Mouse (Mus musculus): ENCODE data around the gene Agap2. TPM values are rescaled to one million over a fixed set of nuclear protein-coding genes. Genes with fewer than 3 reads are reported as not detected.

Gene Agap2
- 2.5 and 3.6 TPM in 2 replicates for polyA plus RNA-seq (2015; fragmentation: Nextera tagmentation; extraction: Ambion mirVana)

DNA sequence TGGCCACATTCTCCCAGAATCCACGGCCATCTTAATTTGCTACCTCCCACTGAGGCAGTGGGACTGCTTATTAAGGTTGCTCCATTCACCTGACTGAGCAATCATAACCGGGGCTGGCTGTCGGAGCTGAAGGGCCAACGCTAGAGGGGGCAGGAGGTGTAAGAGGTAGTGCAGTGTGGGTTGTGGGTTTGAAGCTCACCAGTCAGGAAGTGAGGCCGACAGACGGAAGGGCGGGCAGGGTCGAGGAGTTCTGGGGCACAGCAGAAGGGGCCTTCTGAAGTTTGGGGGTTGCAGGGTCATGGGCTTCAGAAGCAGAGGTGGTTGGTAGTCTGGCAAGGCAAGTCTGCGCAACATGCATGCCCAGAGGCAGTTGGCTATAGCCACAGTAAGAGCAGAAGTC is at the start of gene Agap2:
TSS of gene Agap2 (plus strand) at position 205 of the 400 bp plus-strand sequence.

DNA sequence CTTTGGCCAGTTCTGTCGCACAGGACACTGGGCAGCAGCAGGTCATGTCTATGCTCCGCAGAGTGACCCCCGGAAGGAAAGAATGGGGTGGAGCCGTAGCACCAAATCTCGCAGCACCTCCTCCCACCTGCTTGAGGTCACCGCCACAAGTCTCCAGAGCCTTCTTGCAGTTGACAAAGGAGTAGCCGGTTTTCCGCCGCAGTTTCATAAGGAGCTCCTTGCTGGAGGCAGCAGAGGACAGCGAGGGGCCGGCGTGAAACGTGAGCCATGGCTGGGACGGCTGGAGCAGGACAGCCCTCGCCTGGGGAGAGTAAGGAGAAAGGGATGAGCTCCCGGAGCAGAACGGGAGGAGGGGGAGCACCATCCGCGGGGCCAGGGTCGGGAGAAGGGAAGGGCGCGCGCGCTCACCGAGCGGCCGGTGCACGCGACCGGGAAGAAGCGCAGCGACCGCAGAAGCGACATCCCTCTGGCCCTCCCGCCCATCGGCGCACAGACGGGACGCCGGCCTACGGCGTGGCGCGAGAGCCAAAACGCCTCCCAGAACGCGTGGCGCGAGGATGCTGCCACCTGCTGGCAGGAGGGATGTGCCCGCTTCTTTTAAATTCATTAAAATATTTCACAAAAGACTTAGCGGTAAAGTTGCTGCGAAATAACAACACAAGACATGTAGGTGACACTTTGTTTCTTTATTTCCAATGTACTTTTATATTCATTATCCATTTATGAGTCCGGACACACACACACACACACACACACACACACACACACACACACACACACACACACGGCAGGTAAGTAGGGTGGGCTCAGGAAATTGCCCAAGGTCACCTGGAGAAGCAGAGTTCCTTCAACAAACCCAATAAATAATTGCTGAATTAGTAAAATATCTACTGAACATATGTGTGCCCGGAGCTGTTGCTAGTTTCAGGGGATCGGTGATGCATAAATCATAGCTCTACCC is 44.5 kb upstream of the Agap2 start, which contains the start of gene Tsfm:
TSS of gene Tsfm (minus strand) at position 505 of the 961 bp plus-strand sequence.

DNA sequence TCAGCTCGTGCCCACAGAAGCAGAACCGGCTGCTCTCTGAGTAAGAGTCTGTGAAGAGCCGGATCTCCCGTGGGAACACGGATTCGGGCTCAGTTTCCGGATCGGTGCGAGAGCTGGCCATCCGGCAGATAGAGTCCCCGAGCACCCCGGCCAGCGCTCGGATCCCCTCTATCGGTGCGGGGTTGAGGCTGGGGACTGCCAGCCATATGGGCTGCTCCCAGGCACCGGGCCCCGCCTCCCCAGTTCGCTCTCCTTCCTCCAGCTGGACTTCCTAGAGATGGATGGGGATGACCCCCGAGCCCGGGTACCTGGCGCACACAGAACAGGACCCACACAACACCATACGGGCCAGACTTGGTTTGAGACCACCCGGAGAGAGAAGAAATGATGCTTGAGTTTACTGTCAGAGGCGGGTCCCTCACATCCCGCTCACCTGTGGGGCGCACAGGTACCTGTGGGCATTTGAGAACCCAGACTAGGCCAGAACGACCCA is 33.8 kb upstream of the Agap2 start, which contains the start of the genes Mettl1 and Eef1akmt3:
TSS of gene Mettl1 (plus strand) at position 141 of the 493 bp plus-strand sequence.
TSS of gene Eef1akmt3 (minus strand) at position 240 of the 493 bp plus-strand sequence.

DNA sequence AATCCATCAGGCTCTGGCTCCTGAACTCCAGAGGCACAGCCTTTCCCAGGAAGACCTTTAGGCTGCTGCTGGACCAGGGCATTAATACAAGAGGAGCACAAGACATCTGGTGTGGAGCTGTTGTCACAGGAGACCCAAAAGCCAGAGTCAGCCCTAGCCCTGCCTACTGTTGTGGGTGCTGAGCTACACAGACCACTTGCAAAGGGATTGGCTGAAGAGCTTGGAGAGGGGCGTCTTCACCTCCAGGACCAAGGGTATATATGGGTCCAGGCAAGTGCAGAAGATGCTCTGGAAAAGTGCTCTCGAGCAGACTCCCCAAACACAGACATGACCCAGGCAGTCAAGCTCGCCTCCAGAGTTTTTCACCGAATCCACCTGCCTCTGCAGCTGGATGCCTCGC is 27.1 kb upstream of the Agap2 start, which contains the start of gene Cyp27b1:
TSS of gene Cyp27b1 (plus strand) at position 297 of the 400 bp plus-strand sequence.

DNA sequence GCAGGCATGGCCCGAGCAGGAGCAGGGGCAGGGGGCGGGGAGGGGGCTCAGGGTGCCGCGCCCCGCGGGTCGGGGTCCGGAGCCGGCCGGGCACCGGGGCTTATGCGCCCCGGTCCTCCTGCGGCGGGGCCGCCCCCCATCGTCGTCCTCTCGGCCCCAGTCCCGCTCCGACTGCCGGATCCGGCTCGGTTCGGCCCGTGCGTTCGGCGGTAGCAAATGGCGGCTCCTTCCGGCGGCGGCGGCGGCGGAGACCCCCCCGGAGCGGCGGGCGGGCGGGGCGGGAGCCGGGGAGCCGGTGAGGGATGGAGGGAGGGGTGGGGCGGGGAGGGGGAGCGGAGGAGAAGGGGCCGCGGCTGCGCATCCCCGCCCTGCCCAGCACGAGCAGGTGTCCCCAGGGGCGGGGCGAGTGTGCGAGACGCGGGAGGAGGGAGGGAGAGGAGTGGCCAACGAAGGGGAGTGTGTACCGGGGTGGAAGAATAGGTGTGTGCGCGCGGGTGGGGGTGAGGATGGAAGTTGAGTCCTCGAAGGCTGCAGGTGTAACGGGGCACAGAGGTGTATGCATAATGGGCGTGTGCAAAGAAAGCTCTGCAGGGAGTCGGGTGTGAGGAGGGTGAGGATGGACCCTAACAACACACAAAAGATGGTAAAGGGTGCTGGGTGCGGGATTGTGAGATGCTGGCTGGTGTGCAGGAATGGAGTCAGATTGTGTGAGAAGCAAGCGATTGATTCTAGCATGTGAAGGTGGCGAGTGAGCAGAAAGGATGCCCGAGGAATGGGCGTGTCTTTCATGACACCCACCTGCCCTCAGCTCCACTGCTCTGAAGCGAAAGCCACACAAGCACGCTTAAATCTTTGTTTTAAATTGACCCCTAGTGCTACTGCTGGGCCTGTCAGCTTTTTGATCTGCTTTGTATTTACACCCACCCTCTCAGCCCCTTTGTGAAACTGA is 14.8 kb upstream of the Agap2 start, which contains the start of gene March9:
TSS of gene March9 (minus strand) at position 217 of the 949 bp plus-strand sequence.

DNA sequence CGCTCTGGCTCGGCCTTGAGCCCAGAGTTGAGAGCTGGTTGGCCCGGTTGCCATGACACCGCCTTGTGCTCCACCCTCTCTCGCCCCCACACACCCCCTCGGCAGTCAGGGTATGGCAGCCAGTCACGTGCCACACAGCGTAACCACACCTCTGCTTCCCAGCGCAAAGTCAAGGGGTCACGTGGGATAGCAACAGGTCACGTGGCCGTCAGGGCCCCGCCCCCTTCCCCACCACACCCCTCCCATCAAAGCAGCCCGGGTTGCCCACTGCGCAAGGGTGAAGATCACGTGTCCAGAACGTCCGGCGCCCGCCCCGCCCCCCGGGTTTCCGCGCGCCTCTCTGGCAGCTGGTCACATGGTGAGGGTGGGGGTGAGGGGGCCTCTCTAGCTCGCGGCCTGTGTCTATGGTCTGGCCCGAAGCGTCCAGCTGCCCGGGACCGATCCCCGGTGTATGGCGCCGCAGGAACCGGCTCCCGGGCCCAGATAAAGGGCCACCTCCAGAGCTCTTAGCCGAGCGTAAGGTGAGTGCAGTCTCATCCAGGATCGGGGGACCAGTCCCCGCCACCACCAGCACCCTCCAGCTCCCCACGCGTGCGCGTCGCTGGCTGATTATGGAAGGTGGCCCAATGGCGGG is 11.7 kb upstream of the Agap2 start, which contains the start of gene Cdk4:
TSS of gene Cdk4 (plus strand) at position 296 of the 634 bp plus-strand sequence.

DNA sequence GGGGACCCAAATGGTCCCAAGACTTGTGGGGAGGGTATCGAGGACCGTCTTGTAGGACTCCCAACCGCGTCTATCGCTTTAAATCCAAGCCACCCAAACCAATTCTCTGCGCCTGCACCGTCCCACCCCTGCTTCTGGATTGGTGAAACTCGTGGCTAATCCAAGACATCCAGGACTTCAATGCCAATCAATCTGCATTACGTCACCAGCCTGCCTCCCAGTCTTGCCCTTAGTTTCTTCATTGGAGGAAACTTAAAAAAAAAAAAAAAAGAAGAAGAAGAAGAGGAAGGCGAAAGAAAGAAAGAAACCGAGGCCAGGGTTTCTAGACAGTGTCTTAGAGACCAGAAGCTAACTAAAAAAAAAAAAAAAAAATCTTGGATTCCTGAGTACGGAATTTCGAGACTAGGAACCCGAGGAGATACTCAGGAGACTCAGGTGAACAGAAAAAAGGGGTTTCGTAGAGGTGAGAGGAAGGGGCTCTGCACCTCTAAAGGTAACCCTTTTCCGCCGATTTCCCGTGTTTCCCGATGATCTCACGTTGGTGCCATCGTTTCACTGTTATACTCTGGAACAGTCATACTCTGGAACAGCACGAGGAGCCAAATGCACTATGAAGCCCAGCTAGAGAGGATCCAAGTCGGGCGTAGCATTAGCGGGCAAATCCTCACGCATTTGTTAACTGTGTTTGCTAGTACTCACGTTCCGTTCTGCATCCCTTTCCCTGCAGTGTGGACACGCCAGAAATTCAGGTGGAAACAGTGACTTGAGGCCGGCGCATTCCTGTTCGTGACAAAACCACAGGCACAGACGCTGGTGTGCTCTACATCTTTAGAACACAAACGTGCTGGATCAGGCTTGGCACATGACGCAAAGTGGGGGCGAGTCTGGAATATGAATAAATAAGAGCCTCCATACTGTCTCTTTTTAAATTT is 4.6 kb upstream of the Agap2 start, which contains the start of gene Tspan31:
TSS of gene Tspan31 (minus strand) at position 75 of the 932 bp plus-strand sequence.

DNA sequence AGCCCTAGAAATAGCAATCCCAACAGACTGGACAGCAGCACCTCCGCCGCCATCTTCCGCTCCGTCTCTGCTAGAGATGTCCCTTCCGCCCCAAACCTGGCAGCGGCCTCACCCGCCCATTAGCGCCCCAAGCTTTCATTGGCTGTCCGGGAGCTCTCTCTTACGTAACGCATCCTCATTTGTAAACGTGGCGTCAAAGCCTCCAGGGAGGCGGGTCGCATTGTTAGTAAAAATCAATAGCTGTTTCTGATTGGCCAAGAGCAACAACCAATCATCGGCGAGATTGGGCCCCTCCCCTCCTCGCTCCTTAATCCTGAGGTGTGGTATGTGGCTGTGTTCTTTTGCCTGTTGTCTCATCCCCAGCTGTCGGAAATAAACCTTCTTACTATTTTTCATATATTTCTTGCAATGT is 46.0 kb downstream of the Agap2 start, which contains the start of gene Os9:
TSS of gene Os9 (minus strand) at position 66 of the 412 bp plus-strand sequence.

Other genes with a start within 250 kb of the Agap2 start
- gene Atp23, start 173.9 kb upstream of the Agap2 start, polyA plus RNA-seq (2015; fragmentation: Nextera tagmentation; extraction: Ambion mirVana): 9.9 and 10.0 TPM in 2 replicates
- 29.4 and 36.8 TPM in 2 replicates for gene Ctdsp2, start 96.6 kb upstream of the Agap2 start, polyA plus RNA-seq (2015; fragmentation: Nextera tagmentation; extraction: Ambion mirVana)
- 0.08 and 0.22 TPM in 2 replicates for gene Avil, start 74.6 kb upstream of the Agap2 start, polyA plus RNA-seq (2015; fragmentation: Nextera tagmentation; extraction: Ambion mirVana)
- gene Tsfm, start 44.4 kb upstream of the Agap2 start, polyA plus RNA-seq (2015; fragmentation: Nextera tagmentation; extraction: Ambion mirVana): 53.2 and 54.6 TPM in 2 replicates
- 30.3 and 30.7 TPM in 2 replicates for gene Mettl1, start 33.9 kb upstream of the Agap2 start, polyA plus RNA-seq (2015; fragmentation: Nextera tagmentation; extraction: Ambion mirVana)
- 0.10 and 0.16 TPM in 2 replicates for gene Eef1akmt3, start 33.8 kb upstream of the Agap2 start, polyA plus RNA-seq (2015; fragmentation: Nextera tagmentation; extraction: Ambion mirVana)
- not detected in 2 replicates for gene Cyp27b1, start 27.0 kb upstream of the Agap2 start, polyA plus RNA-seq (2015; fragmentation: Nextera tagmentation; extraction: Ambion mirVana)
- 0.08 and 0.11 TPM in 2 replicates for gene March9, start 15.1 kb upstream of the Agap2 start, polyA plus RNA-seq (2015; fragmentation: Nextera tagmentation; extraction: Ambion mirVana)
- gene Cdk4, start 11.8 kb upstream of the Agap2 start, polyA plus RNA-seq (2015; fragmentation: Nextera tagmentation; extraction: Ambion mirVana): 558 and 561 TPM in 2 replicates
- gene Tspan31, start 5.0 kb upstream of the Agap2 start, polyA plus RNA-seq (2015; fragmentation: Nextera tagmentation; extraction: Ambion mirVana): 37.4 and 47.0 TPM in 2 replicates
- 47.0 and 54.4 TPM in 2 replicates for gene Os9, start 45.8 kb downstream of the Agap2 start, polyA plus RNA-seq (2015; fragmentation: Nextera tagmentation; extraction: Ambion mirVana)
- gene B4galnt1, start 89.9 kb downstream of the Agap2 start, polyA plus RNA-seq (2015; fragmentation: Nextera tagmentation; extraction: Ambion mirVana): 22.9 and 24.8 TPM in 2 replicates
- 1.5 and 1.6 TPM in 2 replicates for gene Slc26a10, start 105.4 kb downstream of the Agap2 start, polyA plus RNA-seq (2015; fragmentation: Nextera tagmentation; extraction: Ambion mirVana)
- 13.1 and 17.5 TPM in 2 replicates for gene Arhgef25, start 114.8 kb downstream of the Agap2 start, polyA plus RNA-seq (2015; fragmentation: Nextera tagmentation; extraction: Ambion mirVana)
- 36.1 and 42.7 TPM in 2 replicates for gene Dtx3, start 120.4 kb downstream of the Agap2 start, polyA plus RNA-seq (2015; fragmentation: Nextera tagmentation; extraction: Ambion mirVana)
- 41.4 and 44.1 TPM in 2 replicates for gene Pip4k2c, start 136.3 kb downstream of the Agap2 start, polyA plus RNA-seq (2015; fragmentation: Nextera tagmentation; extraction: Ambion mirVana)
- 0.06 and 0.15 TPM in 2 replicates for gene Kif5a, start 188.1 kb downstream of the Agap2 start, polyA plus RNA-seq (2015; fragmentation: Nextera tagmentation; extraction: Ambion mirVana)
- gene Dctn2, start 191.1 kb downstream of the Agap2 start, polyA plus RNA-seq (2015; fragmentation: Nextera tagmentation; extraction: Ambion mirVana): 94.5 and 104 TPM in 2 replicates
- 11.7 and 14.1 TPM in 2 replicates for gene Mbd6, start 213.7 kb downstream of the Agap2 start, polyA plus RNA-seq (2015; fragmentation: Nextera tagmentation; extraction: Ambion mirVana)
- 79.4 and 88.0 TPM in 2 replicates for gene Mars, start 236.5 kb downstream of the Agap2 start, polyA plus RNA-seq (2015; fragmentation: Nextera tagmentation; extraction: Ambion mirVana)
- 38.7 and 46.0 TPM in 2 replicates for gene Arhgap9, start 246.7 kb downstream of the Agap2 start, polyA plus RNA-seq (2015; fragmentation: Nextera tagmentation; extraction: Ambion mirVana)